Mouse (Mus musculus): ENCODE measurements at regions not wholly inside any gene's neighbourhood (a gene's known extent, or its start where the extent isn't known, plus 50 kb on each side); places are given as distances from the start of the nearest gene placed in this dataset.

DNA sequence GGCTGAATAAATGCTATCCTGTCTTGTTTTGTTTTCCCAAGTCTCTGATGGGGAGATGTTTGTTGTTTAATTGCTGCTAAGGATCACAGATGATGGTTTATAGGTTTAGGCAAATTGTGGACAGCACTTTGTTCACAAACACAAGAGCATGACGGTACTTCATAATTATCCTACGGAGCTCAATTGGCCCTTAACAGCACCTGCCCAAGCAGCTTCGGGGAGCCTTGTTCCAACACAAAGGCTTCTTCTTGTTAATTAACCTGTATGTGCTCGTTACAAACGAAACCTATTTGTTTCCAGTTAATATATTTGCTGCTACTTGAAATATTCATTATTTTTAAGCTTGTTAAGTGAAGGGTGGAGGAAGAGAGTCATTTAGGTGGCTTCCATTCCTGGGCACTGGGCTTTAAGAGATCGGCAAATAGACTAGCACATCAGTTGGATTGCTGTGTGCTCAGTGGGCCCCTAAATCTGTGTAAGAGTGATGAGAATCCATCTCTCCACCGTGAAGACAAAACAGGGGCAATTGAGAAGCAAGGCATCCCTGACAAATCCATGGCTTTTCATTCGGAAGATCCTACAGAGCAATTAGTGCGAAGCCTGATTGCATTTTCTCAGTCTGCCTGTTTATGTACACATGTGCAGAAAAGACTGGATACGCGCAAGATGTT is 299.6 kb upstream of the Rnf219 start:
- Histone ChIP-seq H3K27ac (ENCODE audit: low read length) (no peak overlapping the region), H3K9me3 (ENCODE audit: low read length) (no peaks in the 10 kb centered on the region), H3K4me2 (replicated peaks; ENCODE audit: low read depth, low read length) (no peak overlapping the region), H3K4me1 (ENCODE audit: insufficient read depth, low read depth, low read length) (no peaks in the 10 kb centered on the region), H3K4me3 (ENCODE audit: low read depth, low read length) (no peak overlapping the region), H3K36me3 (ENCODE audit: insufficient read depth, low read length) (no peaks in the 10 kb centered on the region), H3K27me3 (replicated peaks; ENCODE audit: insufficient read depth, low read length) (no peaks in the 10 kb centered on the region), H3K9ac (replicated peaks; ENCODE audit: low read depth) (no peak overlapping the region)
- ATAC-seq = no peak
- WGBS = 81% methylated on average over 11 of the region's 11 CpGs
- DNase-seq (ENCODE audit: low spot score) = no peak
- TF ChIP-seq CTCF (IDR thresholded peaks at IDR 0.05) (no peak), EP300 (IDR thresholded peaks at IDR 0.05) (no peak)

DNA sequence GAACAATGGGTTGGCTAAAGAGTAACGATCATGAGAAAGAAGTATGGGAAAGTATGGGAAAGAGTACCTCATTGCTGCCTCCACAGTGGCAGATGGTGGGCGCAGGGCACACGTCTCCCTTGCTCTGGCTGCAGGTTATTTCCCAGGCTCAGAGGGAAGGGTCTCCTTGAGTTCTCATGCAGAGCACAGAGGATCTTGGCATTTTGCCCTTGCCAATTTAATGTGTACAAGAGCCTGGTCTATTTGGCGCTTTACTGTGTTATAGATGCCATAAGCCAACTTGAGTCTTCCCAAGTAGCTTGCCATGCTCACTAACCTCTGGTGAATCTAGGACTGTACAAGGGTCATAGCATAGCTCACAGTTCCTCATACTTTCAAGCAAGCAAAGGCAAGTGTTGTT is 296.7 kb upstream of the Rnf219 start:
- Histone ChIP-seq H3K4me3 (ENCODE audit: low read depth, low read length) (no peak overlapping the region), H3K27ac (ENCODE audit: low read length) (no peak overlapping the region), H3K9me3 (ENCODE audit: low read length) (no peaks in the 10 kb centered on the region), H3K4me1 (ENCODE audit: insufficient read depth, low read depth, low read length) (no peaks in the 10 kb centered on the region), H3K4me2 (replicated peaks; ENCODE audit: low read depth, low read length) (no peak overlapping the region), H3K9ac (replicated peaks; ENCODE audit: low read depth) (no peak overlapping the region), H3K27me3 (replicated peaks; ENCODE audit: insufficient read depth, low read length) (no peaks in the 10 kb centered on the region), H3K36me3 (ENCODE audit: insufficient read depth, low read length) (no peaks in the 10 kb centered on the region)
- 76% methylated on average over 4 of the region's 4 CpGs for WGBS
- ATAC-seq (no peak), DNase-seq (ENCODE audit: low spot score) (no peak)
- TF ChIP-seq CTCF (IDR thresholded peaks at IDR 0.05) (no peak), EP300 (IDR thresholded peaks at IDR 0.05) (no peak)

DNA sequence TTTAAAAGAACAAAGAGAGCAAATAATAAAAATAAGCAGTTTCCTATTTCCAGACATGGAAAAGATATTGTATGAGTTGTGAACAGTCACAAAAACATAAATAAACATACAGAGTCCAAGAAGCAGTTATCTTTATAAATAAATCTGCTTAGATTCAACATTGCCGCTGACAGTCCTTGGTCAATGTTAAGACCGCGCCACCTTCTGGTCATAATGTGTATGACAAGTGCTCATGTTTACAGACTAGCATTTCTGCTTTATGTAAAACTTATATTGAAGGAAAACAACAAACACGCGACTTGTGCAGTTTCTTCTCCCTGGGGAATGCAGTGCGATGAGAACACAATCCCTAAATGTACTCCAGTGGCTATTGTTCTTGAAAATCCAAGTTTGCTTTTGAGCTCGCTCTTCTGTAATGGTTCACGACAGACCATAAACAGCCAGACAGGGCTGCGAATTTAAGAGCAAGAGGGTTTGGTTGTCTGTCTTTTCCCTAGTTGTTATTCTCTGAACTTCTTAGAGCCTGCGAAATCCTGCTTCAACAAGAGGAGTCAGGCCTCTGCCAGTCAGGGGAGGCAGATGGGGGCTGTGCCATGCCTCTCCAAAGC is 291.6 kb upstream of the Rnf219 start:
- peak; percentile 74 for DNase-seq (ENCODE audit: low spot score)
- no peak overlapping the region for H3K4me2 ChIP-seq (replicated peaks; ENCODE audit: low read depth, low read length)
- no peak overlapping the region for H3K9ac ChIP-seq (replicated peaks; ENCODE audit: low read depth)
- H3K36me3 ChIP-seq (ENCODE audit: insufficient read depth, low read length) = no peaks in the 10 kb centered on the region
- no peak overlapping the region for H3K4me3 ChIP-seq (ENCODE audit: low read depth, low read length)
- H3K27ac ChIP-seq (ENCODE audit: low read length) = no peak overlapping the region
- 28% methylated on average over 10 of the region's 10 CpGs for WGBS
- H3K27me3 ChIP-seq (replicated peaks; ENCODE audit: insufficient read depth, low read length) = no peaks in the 10 kb centered on the region
- TF ChIP-seq EP300 (IDR thresholded peaks at IDR 0.05) = no peak
- TF ChIP-seq CTCF (IDR thresholded peaks at IDR 0.05) = peak; percentile 89
- H3K4me1 ChIP-seq (ENCODE audit: insufficient read depth, low read depth, low read length) = no peaks in the 10 kb centered on the region
- H3K9me3 ChIP-seq (ENCODE audit: low read length) = no peaks in the 10 kb centered on the region
- ATAC-seq = no peak

DNA sequence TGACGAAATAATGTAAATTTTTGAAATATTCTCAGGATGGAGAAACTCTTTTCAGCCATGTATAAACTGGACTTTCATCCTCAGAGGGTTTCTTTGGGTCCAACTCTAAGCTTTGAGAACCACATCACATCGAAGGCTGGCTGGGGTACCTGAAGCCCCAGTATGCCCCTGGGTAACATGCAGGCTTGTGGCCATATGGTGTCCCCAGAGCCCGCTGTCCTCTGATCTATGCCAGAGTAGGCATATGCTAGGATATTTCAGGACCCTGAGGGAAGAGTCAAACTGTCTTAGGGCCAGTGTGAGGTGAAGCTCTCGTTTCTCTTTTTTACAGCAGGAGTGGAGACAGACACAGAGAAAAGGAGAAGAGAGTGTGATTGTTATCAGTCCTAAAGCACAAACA is 289.6 kb upstream of the Rnf219 start:
- DNase-seq (ENCODE audit: low spot score) = no peak
- no peaks in the 10 kb centered on the region for H3K4me1 ChIP-seq (ENCODE audit: insufficient read depth, low read depth, low read length)
- H3K27me3 ChIP-seq (replicated peaks; ENCODE audit: insufficient read depth, low read length) = no peaks in the 10 kb centered on the region
- TF ChIP-seq EP300 (IDR thresholded peaks at IDR 0.05) = no peak
- TF ChIP-seq CTCF (IDR thresholded peaks at IDR 0.05) = no peak
- H3K9ac ChIP-seq (replicated peaks; ENCODE audit: low read depth) = no peak overlapping the region
- 72% methylated on average over 4 of the region's 4 CpGs for WGBS
- H3K36me3 ChIP-seq (ENCODE audit: insufficient read depth, low read length) = no peaks in the 10 kb centered on the region
- no peak for ATAC-seq
- H3K27ac ChIP-seq (ENCODE audit: low read length) = no peak overlapping the region
- H3K9me3 ChIP-seq (ENCODE audit: low read length) = no peaks in the 10 kb centered on the region
- no peak overlapping the region for H3K4me2 ChIP-seq (replicated peaks; ENCODE audit: low read depth, low read length)
- H3K4me3 ChIP-seq (ENCODE audit: low read depth, low read length) = no peak overlapping the region

DNA sequence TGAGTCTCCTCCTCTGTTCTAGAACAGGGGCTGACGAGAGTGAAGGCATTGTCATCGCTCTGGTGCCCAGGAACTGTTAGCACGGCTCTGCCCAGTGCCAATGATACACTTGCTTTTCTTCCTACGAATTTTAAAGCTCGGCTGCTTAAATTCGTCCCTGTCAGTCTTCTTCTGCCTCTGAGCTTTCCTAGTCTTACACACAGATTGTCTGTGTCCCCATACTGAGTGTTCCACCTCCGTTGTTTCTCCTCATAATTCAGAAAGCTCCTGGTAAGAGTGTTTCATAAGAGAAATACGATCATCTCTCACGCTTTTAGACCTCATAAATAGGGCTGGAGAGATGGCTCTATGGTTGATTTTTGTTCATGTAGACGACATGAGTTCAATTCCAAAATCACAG is 282.9 kb upstream of the Rnf219 start:
- Histone ChIP-seq H3K27ac (ENCODE audit: low read length) (no peak overlapping the region), H3K4me3 (ENCODE audit: low read depth, low read length) (no peak overlapping the region), H3K36me3 (ENCODE audit: insufficient read depth, low read length) (no peaks in the 10 kb centered on the region), H3K4me2 (replicated peaks; ENCODE audit: low read depth, low read length) (no peak overlapping the region), H3K4me1 (ENCODE audit: insufficient read depth, low read depth, low read length) (no peaks in the 10 kb centered on the region), H3K27me3 (replicated peaks; ENCODE audit: insufficient read depth, low read length) (no peaks in the 10 kb centered on the region), H3K9ac (replicated peaks; ENCODE audit: low read depth) (no peak overlapping the region), H3K9me3 (ENCODE audit: low read length) (no peaks in the 10 kb centered on the region)
- ATAC-seq = no peak
- 82% methylated on average over 10 of the region's 10 CpGs for WGBS
- TF ChIP-seq CTCF (IDR thresholded peaks at IDR 0.05) (no peak), EP300 (IDR thresholded peaks at IDR 0.05) (no peak)
- DNase-seq (ENCODE audit: low spot score) = no peak

DNA sequence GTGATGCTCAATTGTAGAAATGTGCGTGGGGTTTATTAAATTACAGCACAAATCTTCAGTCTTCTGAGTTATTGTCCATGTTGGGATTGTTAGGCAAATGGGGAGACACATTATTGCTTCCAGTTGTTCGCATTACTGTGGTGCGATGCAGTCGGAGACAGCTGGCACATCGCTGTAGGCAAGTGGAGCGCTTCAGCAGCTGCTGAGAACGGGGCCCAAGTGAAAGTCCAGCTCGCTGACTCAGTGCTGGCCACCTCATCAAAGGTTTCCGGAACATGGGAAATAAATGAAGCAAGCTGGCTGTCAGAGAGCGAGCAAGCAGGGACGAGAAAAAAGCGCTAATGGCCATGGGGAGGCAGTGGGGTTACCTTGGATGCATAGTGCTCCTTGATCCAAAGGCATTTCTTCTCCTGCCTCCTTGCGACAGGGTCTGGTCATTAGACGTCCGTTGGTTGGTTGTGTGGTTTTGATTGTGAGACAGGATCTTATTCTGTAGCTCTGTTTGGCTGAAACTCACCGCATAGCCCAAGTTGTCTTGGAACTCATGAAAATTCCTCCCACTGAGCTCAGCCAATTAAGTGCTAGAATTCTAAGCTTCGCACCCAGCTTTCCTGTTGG is 274.0 kb upstream of the Rnf219 start:
- Histone ChIP-seq H3K4me1 (ENCODE audit: insufficient read depth, low read depth, low read length) (no peaks in the 10 kb centered on the region), H3K4me2 (replicated peaks; ENCODE audit: low read depth, low read length) (peak overlapping the region; percentile 1; the same call in 1 of the 2 replicates), H3K36me3 (ENCODE audit: insufficient read depth, low read length) (no peaks in the 10 kb centered on the region), H3K9me3 (ENCODE audit: low read length) (no peaks in the 10 kb centered on the region), H3K9ac (replicated peaks; ENCODE audit: low read depth) (no peak overlapping the region), H3K27me3 (replicated peaks; ENCODE audit: insufficient read depth, low read length) (no peaks in the 10 kb centered on the region), H3K27ac (ENCODE audit: low read length) (no peak overlapping the region), H3K4me3 (ENCODE audit: low read depth, low read length) (no peak overlapping the region)
- WGBS = 55% methylated on average over 17 of the region's 17 CpGs
- no peak for TF ChIP-seq EP300 (IDR thresholded peaks at IDR 0.05)
- TF ChIP-seq CTCF (IDR thresholded peaks at IDR 0.05) = peak; percentile 52
- DNase-seq (ENCODE audit: low spot score) (peak; percentile 87), ATAC-seq (peak; percentile 96)
